Mouse (Mus musculus) thymus, postnatal 0 days (tissue): ENCODE results near the gene Ptp4a2. TPM values are rescaled to one million over a fixed set of nuclear protein-coding genes. Genes with fewer than 3 reads are reported as not detected.

Experiments used
- DNase-seq: peaks from one replicate; pipeline ENCODE4 v3.0.0-alpha.2; 2015; ENCODE audit warnings: low spot score
- polyA plus RNA-seq: library from polyadenylated mRNA; unstranded; fragments of >200 nt; fragmentation: Nextera tagmentation; extraction: Ambion mirVana; gene quantifications from 2 replicates; pipeline ENCODE4 v1.2.1, GENCODE M21; 2015

The Ptp4a2 gene
- polyA plus RNA-seq, 1 experiment from 2014 or later: 559 TPM

- no peak for DNase-seq
These were observed 15.2 kb upstream of the Ptp4a2 start for GRCm38 (mm10) chr4:129795861-129796260.

DNA sequence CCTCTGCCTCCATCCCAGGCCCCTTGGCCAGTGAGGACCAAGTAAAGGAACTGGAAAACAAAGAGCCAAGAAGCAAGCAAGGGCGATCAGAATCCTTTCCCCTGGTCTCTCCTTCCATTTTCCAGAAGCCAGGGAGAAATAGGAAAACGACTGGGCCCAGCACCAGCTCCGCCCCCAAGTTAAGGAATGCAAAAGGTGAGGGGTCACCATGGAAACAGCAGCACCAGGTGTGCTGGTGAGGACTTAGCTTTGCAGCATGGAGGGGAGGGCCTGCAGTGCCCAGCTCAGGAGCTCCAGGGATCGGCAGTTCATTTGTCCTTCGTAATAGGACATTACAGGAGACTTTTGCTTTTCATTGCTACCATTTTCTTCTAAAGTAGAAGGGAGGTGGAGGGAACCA is 13.0 kb upstream of the Ptp4a2 start:
- DNase-seq: no peak

GRCm38 (mm10) chr4:129803368-129803767 is 7.7 kb upstream of the Ptp4a2 start:
- peak; percentile 35 for DNase-seq

GRCm38 (mm10) chr4:129805059-129805458 is 6.0 kb upstream of the Ptp4a2 start:
- DNase-seq: no peak

- no peak for DNase-seq
These were observed 818 bp downstream of the Ptp4a2 start for GRCm38 (mm10) chr4:129811605-129812468.

GRCm38 (mm10) chr4:129817591-129817990 is 6.6 kb downstream of the Ptp4a2 start:
- no peak for DNase-seq

DNA sequence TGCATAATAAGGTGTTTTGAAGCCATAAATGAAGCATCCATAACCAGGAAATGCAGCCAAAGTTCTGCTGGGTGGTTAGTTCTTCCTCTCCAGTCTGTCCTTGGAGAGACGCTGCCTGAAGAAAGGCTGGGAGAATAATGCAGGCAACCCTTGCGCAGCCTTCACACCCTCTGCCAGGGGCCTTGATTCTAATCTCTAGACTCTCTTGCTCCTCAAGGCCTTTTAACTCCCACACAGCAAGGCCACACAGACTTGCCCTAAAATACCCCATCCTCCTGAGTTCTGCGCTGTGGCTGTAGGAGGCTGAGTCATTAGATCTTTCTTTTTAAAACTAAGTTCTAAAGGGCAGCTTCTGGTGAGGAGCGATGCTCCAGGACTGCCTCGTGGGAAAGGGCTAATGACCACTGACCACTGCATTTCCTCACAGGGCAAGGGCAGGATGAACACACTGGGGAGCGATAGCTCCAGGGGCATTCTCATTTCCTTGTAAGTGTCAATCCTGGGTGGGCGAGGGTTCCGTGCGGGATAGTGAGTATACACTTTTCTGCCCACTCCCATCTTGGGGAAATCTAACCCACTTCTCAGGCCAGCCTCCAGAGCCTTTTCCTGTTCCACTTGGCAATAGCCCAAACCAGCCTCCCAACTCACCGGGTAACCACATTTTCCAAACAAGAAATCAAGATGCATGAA is 7.6 kb downstream of the Ptp4a2 start:
- no peak for DNase-seq

- DNase-seq: peak; percentile 98
These were observed 8.8 kb downstream of the Ptp4a2 start for GRCm38 (mm10) chr4:129819712-129820336.

DNA sequence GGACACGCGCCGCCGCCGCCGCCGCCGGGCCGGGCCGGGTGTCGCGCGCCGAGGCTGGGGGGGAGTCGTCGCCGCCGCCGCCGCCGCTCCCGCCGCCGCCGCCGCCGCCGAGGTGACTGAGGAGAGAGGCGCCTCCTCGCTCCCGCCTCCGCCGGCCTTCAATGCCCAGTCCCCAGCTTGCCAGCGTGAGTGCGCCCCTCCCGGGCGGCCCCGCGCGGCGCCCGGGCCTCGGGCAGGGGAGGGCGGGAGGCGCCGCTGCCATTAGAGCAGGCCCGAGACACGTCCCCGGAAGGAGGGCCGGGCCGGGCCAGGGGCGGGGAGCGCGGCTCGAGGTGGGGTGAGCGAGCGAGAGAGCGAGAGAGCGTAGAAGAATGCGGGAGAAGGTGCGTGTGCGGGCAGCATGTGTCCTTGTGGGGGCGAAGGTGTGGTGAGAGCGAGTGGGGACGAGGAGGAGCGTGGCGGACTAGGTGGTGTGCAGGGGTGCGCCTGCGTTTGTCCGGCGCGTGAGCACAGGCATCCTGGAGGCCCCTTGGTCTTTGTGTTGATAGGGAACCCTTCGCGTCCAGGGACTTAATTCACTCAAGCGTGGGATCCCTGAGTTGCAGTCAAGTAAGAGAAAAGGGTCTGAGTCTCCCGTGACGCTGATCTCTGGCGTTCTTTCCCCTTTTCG is 9.5 kb downstream of the Ptp4a2 start:
- DNase-seq: peak; percentile 75

GRCm38 (mm10) chr4:129821087-129821616 is 10.1 kb downstream of the Ptp4a2 start:
- DNase-seq: peak; percentile 69

- no peak for DNase-seq
These were observed 11.3 kb downstream of the Ptp4a2 start for GRCm38 (mm10) chr4:129822324-129822723.

DNA sequence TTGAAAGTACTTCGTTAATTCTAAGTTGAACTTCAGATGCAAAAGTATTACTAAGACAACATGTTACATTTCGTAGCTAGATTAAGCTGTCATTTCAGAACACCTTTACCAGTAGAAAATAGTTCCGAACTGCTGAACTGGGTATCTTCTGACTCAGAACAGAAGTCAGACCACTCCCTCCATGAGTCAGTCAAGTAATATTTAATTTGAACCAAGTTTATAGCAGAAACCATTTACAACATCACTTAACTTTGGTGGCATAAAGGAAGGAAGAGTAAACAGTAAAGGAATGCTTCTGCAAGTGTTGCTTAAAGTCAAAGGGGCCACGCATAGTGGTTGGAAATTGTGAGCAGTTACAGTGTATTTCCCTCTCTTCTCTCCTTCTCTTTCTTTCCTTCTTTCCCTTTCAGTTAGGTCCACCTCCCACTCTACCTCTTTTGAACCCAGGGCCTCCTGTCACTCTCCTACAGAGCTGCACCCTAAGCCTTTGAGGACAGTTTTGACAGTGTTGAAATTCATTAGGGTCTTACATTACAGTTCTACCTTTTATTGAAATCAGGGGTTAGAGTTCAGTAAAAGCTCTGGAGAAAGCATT is 12.3 kb downstream of the Ptp4a2 start:
- no peak for DNase-seq

GRCm38 (mm10) chr4:129827611-129828010 is 16.6 kb downstream of the Ptp4a2 start:
- DNase-seq: no peak

- no peak for DNase-seq
These were observed 17.1 kb downstream of the Ptp4a2 start for GRCm38 (mm10) chr4:129828081-129828480.

DNA sequence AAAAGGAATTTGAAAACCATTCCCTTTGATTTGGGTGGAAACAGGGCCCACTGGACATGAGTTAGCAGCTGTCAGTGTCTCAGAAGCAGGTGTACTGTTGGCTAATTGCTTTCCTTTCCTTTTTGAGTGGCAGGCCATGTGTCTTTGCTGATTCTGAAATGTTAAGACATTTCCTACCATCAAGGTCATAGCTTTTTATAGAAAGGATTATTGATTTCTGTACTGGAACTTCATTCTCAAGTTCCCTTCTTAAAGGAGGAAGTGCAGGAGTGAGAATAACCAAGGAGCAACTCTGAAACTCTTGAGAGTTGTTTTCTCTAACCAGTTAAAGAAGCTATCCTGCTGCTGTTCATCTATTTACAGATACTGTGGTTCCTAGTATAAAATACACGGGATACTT is 18.8 kb downstream of the Ptp4a2 start:
- no peak for DNase-seq

DNA sequence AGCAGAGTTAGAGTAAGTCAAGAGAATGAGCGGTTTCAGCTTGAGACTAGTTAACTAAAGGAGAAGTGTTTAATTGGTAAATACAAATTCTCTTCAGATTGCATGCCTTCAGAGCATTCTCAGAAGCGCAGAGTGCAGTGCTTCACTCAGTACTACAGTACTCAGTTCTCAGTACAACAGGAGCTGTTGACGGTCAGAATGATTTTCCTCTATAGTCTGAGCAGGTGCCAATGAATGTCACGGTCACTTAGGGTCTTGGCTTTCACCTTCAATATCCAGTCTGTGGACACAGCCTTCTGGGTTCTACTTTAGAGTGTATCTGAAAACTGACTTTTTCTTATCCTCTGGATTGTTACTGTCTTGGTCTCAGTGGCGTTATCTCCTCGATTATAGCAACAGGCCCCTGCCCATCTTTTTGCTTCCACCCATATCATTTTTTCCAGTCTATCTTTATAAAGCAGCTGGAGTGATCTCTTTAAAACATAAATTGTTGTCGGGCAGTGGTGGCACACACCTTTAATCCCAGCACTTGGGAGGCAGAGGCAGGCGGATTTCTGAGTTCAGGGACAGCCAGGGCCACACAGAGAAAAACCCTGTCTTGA is 19.4 kb downstream of the Ptp4a2 start:
- no peak for DNase-seq

DNA sequence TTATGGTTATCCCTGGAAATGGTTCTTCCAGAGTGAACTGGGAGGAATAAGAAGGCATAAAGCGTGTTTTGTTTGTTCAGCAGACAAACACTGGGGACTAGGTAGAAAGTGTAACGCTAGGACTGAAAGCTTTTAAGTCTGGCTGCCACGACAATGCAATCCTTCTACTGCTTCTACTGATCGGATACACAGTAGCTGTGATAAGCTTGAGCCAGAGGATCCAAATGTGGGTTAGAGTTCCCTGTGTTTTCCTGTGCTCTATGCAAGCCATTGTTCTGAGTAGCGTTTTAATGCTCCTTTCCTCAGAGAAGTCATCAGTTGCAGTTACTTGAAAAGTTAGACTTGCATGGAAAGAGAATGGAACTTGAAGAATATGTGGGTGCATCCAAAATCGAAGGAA is 23.6 kb downstream of the Ptp4a2 start:
- DNase-seq: no peak

DNA sequence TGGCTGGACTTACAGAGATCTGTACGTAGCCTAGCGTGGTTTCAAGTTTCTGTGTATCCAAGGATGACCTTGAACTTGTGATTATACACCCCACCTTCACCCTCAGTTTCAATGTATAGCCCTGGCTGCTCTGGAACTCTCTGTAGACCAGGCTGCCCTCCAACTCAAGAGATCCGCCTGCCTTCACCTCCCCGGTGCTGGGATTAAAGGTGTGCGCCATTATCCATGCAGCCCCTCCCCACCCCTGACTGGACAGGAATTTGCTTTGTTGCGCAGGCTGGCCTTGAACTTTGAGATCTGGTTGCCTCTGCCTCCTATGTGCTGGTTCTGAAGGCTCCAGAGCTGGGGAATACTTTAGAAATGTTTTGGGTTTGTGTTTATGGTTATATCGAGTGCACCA is 24.3 kb downstream of the Ptp4a2 start:
- no peak for DNase-seq

DNA sequence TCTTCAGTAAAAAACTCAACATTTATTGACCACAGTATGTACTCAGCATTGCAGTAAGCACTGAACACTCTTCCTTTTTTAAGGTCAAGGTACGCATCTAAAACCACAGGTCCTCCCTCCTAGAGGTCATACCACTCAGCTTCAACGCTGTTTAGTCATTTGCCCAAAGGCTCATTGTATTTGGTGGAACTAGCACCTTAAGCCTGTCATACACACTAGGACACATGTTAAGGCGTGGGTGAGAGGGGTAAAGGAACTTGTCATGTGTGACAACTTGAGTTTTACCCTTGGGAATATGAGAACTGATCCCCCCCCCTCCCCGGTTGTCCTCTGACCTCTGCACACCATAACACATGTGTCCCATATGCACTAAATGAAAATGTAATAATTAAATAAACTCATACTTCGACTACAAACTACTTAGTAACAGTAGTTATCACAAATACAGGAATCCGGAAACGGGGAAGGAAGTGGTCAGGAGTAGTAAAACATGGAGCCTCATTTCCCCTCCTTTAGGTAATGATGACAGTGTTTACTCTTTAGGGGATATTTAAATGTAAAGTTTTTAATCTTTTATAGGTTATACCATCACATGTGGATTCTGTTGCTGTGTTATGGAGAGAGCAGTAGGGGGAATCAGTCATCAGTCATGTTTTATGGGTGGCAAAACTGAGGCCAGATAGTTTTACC is 29.0 kb downstream of the Ptp4a2 start:
- DNase-seq: no peak

DNA sequence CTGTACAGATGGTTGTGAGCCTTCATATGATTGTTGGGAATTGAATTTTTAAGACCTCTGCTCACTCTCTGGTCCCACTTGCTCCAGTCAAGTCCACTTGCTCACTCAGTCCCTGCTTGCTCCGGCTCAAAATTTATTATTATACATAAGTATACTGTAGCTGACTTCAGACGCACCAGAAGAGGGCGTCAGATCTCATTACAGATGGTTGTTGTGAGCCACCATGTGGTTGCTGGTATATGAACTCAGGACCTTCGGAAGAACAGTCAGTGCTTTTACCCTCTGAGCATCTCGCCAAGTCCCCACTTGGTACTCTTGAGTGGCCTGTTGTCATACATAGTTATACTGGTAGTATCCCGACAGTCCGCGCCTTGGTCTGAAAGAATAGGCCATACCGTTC is 35.8 kb downstream of the Ptp4a2 start:
- DNase-seq: peak; percentile 15
